Mouse (Mus musculus): Measurements from ENCODE around the gene Ddx39b. TPM values are rescaled to one million over a fixed set of nuclear protein-coding genes. Genes with fewer than 3 reads are reported as not detected.

The Ddx39b gene
- total and polyA plus RNA-seq, 3 experiments = 206 to 787 (median 581) TPM

DNA sequence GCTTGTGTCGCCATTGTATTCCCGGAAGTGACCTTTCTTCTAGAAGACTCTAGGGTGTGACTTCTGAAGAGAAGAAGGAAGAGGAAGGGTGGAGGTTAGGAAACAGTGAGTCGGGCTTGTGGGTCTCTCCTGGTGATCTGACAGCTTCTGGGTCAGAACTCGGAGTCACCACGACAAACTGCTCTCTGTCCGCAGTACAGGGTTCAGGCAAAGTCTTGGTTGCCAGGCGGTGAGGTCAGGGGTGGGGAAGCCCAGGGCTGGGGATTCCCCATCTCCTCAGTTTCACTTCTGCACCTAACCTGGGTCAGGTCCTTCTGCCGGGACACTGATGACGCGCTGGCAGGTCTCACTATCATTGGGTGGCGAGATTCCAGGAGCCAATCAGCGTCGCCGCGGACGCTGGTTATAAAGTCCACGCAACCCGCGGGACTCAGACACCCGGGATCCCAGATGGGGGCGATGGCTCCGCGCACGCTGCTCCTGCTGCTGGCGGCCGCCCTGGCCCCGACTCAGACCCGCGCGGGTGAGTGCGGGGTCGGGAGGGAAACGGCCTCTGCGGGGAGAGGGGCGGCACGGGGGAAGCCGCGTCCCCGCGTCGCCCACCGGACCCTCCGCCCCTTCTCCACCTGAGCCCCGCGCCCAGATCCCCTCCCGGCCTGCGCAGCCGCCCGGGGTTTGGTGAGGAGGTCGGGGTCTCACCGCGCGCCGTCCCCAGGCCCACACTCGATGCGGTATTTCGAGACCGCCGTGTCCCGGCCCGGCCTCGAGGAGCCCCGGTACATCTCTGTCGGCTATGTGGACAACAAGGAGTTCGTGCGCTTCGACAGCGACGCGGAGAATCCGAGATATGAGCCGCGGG is 21.3 kb downstream of the Ddx39b start, which contains the start of gene H2-D1 (continued):
- TF ChIP-seq UBTF (IDR thresholded peaks at IDR 0.05; ENCODE audit: borderline replicate concordance, insufficient read depth, low read depth, low read length) (no peak), NRF1 (IDR thresholded peaks at IDR 0.05; ENCODE audit: insufficient read depth, low read depth, low read length, poor library complexity, severe bottlenecking) (peak; percentile 39; the same call in 1 of the 2 replicates), GABPA (IDR thresholded peaks at IDR 0.05; ENCODE audit: low read depth, low read length) (0 out of 2 replicates have a peak, but pooled peaks have one; percentile 42), ZMIZ1 (IDR thresholded peaks at IDR 0.05; ENCODE audit: low read depth, low read length) (peak; percentile 98), ZKSCAN1 (IDR thresholded peaks at IDR 0.05; ENCODE audit: low read depth, low read length) (peak; percentile 71), RCOR1 (IDR thresholded peaks at IDR 0.05; ENCODE audit: low read depth, low read length) (no peak), TAL1 (IDR thresholded peaks at IDR 0.05; ENCODE audit: low read length) (no peak), POLR2AphosphoS5 (IDR thresholded peaks at IDR 0.05; ENCODE audit: borderline replicate concordance, low read depth, low read length) (peak; percentile 69; the same call in 1 of the 2 replicates), MAX (IDR thresholded peaks at IDR 0.05; ENCODE audit: low read length) (no peak), CHD2 (IDR thresholded peaks at IDR 0.05; ENCODE audit: low read length) (peak; percentile 98), MYC (IDR thresholded peaks at IDR 0.05; ENCODE audit: low read depth, low read length) (no peak), SIN3A (IDR thresholded peaks at IDR 0.05; ENCODE audit: low read length) (peak; percentile 84), E2F4 (IDR thresholded peaks at IDR 0.05; ENCODE audit: borderline replicate concordance, low read depth, low read length) (no peak), ZC3H11A (IDR thresholded peaks at IDR 0.05; ENCODE audit: low read depth, low read length) (no peak), SMC3 (IDR thresholded peaks at IDR 0.05; ENCODE audit: low read depth, low read length) (no peak), POLR2A (IDR thresholded peaks at IDR 0.05; ENCODE audit: control insufficient read depth in 1 of 2, insufficient read depth in 1 of 2, low read depth in 1 of 2, low read length in 2 of 2, poor library complexity in 1 of 2) (peak; percentile 95 to 97)

DNA sequence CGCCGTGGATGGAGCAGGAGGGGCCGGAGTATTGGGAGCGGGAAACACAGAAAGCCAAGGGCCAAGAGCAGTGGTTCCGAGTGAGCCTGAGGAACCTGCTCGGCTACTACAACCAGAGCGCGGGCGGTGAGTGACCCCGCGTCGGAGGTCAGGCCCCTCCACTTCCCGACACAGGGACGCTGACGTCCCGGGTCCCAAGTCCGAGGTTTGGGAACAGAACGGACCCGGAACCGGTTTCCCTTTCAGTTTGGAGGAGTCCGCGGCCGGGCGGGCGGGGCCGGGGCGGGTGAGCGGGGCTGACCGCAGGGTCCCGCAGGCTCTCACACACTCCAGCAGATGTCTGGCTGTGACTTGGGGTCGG is 22.0 kb downstream of the Ddx39b start:
- Histone ChIP-seq H3K9me3 (replicated peaks; ENCODE audit: insufficient read depth, low read length) (no peaks in the 10 kb centered on the region), H3K79me2 (ENCODE audit: control insufficient read depth, insufficient read depth, low read length, poor library complexity) (peaks cover 3% of the 10 kb centered on the region; the same call in 1 of the 2 replicates), H3K27ac (ENCODE audit: control insufficient read depth, low read depth, low read length) (no peak overlapping the region), H3K4me1 (ENCODE audit: control insufficient read depth in 1 of 2, insufficient read depth in 2 of 2, low read length in 2 of 2) (peaks cover 7 to 15% of the 10 kb centered on the region in 2 experiments), H3K9ac (ENCODE audit: control insufficient read depth, low read depth, low read length, poor library complexity, severe bottlenecking) (peak overlapping the region; percentile 79), H3K4me3 (ENCODE audit: control insufficient read depth in 1 of 2, insufficient read depth in 1 of 2, low read depth in 2 of 2, low read length in 2 of 2) (peak overlapping the region; percentile 70 to 73), H3K27me3 (ENCODE audit: control insufficient read depth in 1 of 2, insufficient read depth in 2 of 2, low read length in 2 of 2) (no peaks in the 10 kb centered on the region), H3K36me3 (ENCODE audit: control insufficient read depth in 1 of 2, insufficient read depth in 2 of 2, low read length in 2 of 2) (peaks cover 0 to 8% of the 10 kb centered on the region in 2 experiments; a peak in 1 of 4 replicates)
- no peak for TF ChIP-seq MXI1 (IDR thresholded peaks at IDR 0.05; ENCODE audit: low read depth, low read length)
- no peak for TF ChIP-seq ELF1 (IDR thresholded peaks at IDR 0.05; ENCODE audit: low read depth, low read length)
- TF ChIP-seq KAT2A (conservative IDR thresholded peaks at IDR 0.05; ENCODE audit: low read depth, low read length) = no peak
- no peak for TF ChIP-seq NELFE (IDR thresholded peaks at IDR 0.05; ENCODE audit: low read depth, low read length)
- TF ChIP-seq TBP (IDR thresholded peaks at IDR 0.05; ENCODE audit: low read depth, low read length) = no peak
- TF ChIP-seq JUND (IDR thresholded peaks at IDR 0.05; ENCODE audit: low read depth, low read length) = no peak
- peak; percentile 52 for DNase-seq (ENCODE audit: low read depth, low spot score)
